Mouse (Mus musculus) embryo, embryonic 9.5 days (tissue): ENCODE measurements around the gene Epha8.

ENCODE experiments used
- DNase-seq: peaks from one replicate; pipeline ENCODE4 v3.0.0-alpha.2; 2017; ENCODE audit errors: extremely low spot score

Epha8 gene

GRCm38 (mm10) chr4:136956751-136957446 lies at the start of gene Epha8:
Epha8 (minus strand) TSS chr4:136956816.
- DNase-seq = no peak

- no peak for DNase-seq
These were observed 45.2 kb upstream of the Epha8 start for GRCm38 (mm10) chr4:137001825-137002224.

GRCm38 (mm10) chr4:137001020-137001419 lies 44.4 kb upstream of the Epha8 start:
- no peak for DNase-seq

GRCm38 (mm10) chr4:136998371-136998770 lies 41.8 kb upstream of the Epha8 start:
- no peak for DNase-seq

- DNase-seq = no peak
These were observed 41.2 kb upstream of the Epha8 start for GRCm38 (mm10) chr4:136997723-136998345.

GRCm38 (mm10) chr4:136996933-136997332 lies 40.3 kb upstream of the Epha8 start:
- DNase-seq = no peak

- no peak for DNase-seq
These were observed 38.7 kb upstream of the Epha8 start for GRCm38 (mm10) chr4:136995361-136995760.

GRCm38 (mm10) chr4:136981993-136982695 lies 25.5 kb upstream of the Epha8 start:
- DNase-seq = no peak

- DNase-seq = peak; percentile 71
These were observed 24.7 kb upstream of the Epha8 start for GRCm38 (mm10) chr4:136981347-136981746.

- no peak for DNase-seq
These were observed 24.3 kb upstream of the Epha8 start for GRCm38 (mm10) chr4:136980921-136981320.

GRCm38 (mm10) chr4:136977244-136977643 lies 20.6 kb upstream of the Epha8 start:
- no peak for DNase-seq

- DNase-seq = peak; percentile 68
These were observed 14.3 kb upstream of the Epha8 start for GRCm38 (mm10) chr4:136970939-136971338.

GRCm38 (mm10) chr4:136969503-136970276 lies 13.1 kb upstream of the Epha8 start:
- DNase-seq = no peak

- no peak for DNase-seq
These were observed 12.5 kb upstream of the Epha8 start for GRCm38 (mm10) chr4:136969096-136969495.

- DNase-seq = no peak
These were observed 10.9 kb upstream of the Epha8 start for GRCm38 (mm10) chr4:136967511-136967910.

- DNase-seq = no peak
These were observed 10.1 kb upstream of the Epha8 start for GRCm38 (mm10) chr4:136966493-136967390.

GRCm38 (mm10) chr4:136964990-136965421 lies 8.4 kb upstream of the Epha8 start:
- no peak for DNase-seq

- no peak for DNase-seq
These were observed 5.8 kb upstream of the Epha8 start for GRCm38 (mm10) chr4:136962447-136962846.

GRCm38 (mm10) chr4:136961642-136962285 lies 5.1 kb upstream of the Epha8 start:
- DNase-seq = no peak

- DNase-seq = no peak
These were observed 4.0 kb upstream of the Epha8 start for GRCm38 (mm10) chr4:136960581-136960980.
